Mouse (Mus musculus) mouse trophoblast stem cell (cell line): Measurements from ENCODE around the gene Traf1.

Experiments
- in situ Hi-C, 2 experiments: fragments of 300-500 bp; cut with MseI, MboI; formaldehyde crosslinking; loops; 2 replicates in 1 of 2; 3 replicates in 1 of 2; pipeline ENCODE4 v1.15.1; 2025

Traf1 gene

DNA sequence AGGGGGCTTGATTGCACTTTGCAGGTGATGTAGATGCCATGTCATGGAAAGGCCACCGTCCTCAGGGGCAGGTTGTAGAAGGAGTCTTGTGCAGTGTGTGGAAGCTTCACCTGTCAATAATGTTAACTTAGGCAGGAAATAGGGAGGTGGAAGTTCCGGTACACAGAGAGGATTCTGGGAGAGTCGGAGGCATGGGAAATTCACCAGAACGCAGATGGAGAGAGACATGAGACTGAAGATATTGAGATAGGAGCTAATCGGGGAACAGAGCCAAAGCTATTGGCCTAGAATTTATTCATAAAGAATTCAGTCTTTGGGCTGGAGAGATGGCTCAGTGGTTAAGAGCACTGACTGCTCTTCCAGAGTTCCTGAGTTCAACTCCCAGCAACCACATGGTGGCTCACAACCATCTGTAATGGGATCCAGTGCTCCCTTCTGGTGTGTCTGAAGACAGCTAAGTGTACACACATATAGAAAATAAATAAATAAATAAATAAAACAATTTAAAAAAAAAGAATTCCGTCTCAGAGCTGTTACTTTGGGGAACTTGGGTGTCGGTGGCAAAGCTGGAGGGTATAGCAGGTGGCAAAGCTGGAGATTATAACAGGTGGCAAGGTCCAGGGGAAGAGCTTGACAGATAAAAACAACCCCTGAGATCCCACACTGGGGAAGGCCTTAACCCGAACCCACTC, 4.8 kb upstream of the Traf1 start:
- in situ Hi-C loops = no loop called here

DNA sequence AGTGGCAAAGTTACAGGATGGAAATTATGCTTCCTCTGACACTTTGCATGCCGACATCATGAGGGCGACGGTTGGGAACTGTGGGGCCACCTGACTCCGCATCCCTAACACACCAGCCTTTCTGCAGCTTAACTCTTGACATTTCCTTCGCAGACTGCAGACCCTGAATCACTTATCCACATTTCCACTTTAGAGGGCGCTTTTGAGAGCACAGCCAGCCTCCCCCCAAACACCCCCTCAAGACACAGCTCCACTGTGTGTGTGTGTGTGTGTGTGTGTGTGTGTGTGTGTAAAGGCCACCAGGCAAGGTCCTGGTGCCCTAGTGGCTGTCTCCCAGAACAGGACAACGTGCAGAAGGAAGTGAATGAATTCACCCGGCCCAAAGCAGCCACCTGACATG, 4.2 kb upstream of the Traf1 start:
- in situ Hi-C loops = no loop called here

- in situ Hi-C loops = no loop called here
Measured at GRCm38 (mm10) chr2:34965293-34965692, 3.7 kb upstream of the Traf1 start.

GRCm38 (mm10) chr2:34964651-34965050, 3.1 kb upstream of the Traf1 start:
- in situ Hi-C loops = no loop called here

DNA sequence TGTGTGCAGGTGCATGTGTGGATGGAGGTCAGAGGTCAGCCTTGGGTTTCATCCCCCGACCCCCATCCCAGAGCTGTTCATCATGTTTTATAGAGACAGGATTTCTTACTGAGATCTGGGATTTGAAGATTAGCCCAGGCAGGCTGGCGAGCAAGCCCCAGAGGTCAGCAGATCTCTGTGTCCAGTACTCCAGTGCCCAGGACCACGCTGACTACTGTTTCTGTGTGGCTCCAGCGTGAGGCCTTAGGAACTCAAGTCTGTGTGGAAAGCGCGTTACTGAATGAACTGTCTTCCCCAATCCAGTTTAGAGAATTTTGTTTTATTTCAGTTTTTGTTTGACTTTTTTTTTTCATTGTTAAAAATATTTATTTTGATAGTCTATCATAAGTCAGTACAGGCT, 2.7 kb upstream of the Traf1 start:
- in situ Hi-C loops = no loop called here

DNA sequence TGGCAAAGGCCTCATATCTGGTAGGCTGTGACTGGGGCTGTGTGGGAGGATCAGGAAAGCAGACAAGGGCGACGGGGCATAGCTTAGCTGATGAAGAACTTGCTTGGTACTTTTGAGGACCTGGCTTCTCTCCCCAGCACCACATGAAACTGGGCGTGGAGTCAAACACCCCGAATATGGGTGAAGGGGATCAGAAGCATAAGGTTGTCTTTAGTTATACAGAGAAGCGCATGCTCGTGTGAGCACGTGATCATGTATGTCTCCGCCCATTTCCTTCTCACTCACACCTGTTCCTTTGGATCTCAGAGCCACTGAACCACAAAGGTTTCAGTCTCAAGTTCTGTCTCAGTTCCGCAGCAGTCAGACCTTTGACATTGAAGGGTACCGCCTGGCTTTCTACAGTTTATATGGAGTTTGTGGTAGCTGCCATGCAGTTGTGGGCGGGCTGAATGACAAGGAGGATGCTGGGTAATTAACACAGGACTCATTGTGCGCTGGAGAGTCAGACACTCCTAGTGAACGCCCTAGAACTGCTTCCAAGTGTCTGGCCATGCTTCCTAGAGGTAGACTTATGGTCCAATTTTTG, 1.9 kb upstream of the Traf1 start:
- in situ Hi-C loops = no loop called here

DNA sequence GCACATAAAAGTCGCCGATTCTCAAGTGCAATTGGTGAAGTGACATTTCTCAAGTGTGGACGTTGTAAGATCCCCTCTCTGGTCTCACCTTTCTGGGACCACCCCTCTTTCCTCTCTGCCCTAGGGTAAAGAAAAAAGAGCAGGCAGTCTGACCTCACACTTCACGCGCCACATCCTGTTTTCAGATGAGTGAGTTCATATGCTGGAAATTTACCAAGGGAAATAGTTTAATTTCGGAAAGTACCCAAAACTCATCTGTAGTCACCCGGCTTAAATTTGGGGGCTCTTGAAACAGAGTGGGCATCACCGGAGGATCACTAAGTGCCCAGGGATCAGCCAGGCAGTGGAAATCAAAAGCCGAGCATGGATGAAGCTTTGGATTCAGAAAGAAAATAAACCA, 1.3 kb upstream of the Traf1 start:
- in situ Hi-C loops = no loop called here

DNA sequence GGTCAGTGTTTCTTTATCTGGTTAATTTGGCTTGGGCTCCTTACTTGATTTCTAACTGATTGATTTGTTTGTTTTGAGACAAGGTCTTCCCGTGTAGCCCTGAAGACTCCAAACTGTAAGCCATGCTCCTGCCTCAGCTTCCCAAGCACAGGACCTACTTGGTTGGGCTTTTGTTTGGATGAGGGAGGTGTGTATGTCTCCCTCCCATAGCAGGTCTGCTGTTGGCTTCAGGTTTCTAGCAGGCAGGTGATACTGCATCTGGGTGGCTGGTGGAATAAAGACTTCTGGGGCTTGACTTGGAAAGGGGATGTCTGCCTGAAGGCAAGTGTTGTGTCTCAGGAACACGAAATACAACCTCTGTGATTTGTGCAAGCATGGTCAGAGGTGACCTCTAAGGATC, 639 bp upstream of the Traf1 start:
- in situ Hi-C loops = no loop called here

DNA sequence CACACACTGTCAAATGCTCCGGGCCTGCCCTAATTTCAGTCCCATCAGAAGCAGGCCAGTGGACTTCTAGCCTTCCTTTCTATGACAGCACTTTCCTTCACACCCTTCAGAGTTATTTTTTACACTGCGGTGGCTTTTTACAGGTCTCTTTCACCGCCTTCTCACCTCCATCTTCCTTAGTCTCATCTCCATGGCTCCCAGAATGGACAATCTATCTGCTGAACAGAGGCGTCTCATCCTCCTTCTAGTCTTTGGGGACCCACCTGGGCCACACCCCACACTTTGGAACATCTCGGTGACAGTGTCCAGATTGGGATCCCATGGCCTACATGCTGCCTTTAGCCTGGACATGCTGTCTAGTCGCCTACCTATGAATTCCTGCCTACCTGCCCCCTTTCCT, 606 bp downstream of the Traf1 start:
- in situ Hi-C loops = no loop called here

- in situ Hi-C loops = no loop called here
Measured at GRCm38 (mm10) chr2:34960466-34960865, 1.1 kb downstream of the Traf1 start.

GRCm38 (mm10) chr2:34958582-34958981, 3.0 kb downstream of the Traf1 start:
- in situ Hi-C loops = no loop called here

GRCm38 (mm10) chr2:34958036-34958435, 3.5 kb downstream of the Traf1 start:
- in situ Hi-C loops = no loop called here

DNA sequence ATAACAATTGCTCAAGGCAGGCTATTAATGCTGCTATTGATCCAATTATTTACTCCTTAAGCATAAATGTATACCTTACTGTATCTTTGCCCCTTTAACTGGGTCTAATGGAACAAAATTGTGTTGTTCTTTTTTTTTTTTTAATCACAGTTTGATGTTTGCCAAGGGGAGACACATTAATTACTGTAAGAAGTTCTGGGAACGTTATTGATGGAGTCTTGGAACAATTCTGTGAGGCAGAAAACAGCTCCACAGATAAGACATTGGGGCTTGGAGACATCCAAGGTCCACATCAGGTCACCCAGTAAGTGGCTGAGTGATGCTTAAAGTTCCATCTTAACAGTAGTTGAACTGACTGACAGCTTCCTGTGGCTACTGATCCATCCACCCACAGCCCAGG, 4.2 kb downstream of the Traf1 start:
- in situ Hi-C loops = no loop called here

DNA sequence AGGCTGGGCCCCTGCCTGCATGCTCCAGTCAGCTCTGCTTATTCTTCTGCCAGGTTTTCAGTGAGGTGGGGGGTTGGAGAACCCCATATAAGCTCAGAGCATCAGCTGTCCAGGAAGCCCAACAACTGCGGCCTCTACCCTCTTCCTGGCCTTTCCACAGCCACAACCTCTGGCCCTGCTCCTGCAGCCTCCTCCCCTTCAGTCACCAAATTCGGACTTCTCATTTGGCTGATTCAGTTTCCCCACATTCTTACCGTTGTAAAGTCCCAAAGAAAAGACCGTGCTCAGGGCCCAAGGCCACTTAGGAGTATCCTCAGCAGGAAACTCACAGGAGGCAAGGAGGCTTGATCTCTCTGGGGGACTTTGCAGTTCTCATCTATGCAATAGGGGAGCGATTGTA, 4.6 kb downstream of the Traf1 start:
- in situ Hi-C loops = no loop called here

DNA sequence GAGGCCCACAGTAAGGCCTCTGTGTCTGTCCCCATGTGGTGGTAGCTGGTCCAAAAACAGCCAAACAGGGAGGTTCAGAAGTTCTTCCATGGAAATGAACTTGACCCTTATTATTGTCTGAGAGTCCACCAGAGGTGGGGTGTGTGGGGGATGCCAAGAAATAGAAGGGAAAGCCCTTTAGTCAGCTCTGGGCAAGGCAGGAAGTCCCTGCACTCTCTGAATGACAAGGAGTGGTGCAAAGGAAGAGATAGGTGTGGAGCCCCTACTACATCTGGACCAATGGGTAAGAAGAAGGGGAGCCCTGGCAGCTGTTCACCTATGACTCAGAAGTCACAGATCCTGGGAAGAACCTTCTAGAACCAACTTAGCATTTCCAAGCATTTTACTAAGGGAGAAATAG, 7.2 kb downstream of the Traf1 start:
- in situ Hi-C loops = no loop called here

GRCm38 (mm10) chr2:34953547-34954116, 7.9 kb downstream of the Traf1 start:
- in situ Hi-C loops = no loop called here

- in situ Hi-C loops = no loop called here
Measured at GRCm38 (mm10) chr2:34953018-34953417, 8.6 kb downstream of the Traf1 start.

GRCm38 (mm10) chr2:34951469-34951868, 10.1 kb downstream of the Traf1 start:
- in situ Hi-C loops = no loop called here

DNA sequence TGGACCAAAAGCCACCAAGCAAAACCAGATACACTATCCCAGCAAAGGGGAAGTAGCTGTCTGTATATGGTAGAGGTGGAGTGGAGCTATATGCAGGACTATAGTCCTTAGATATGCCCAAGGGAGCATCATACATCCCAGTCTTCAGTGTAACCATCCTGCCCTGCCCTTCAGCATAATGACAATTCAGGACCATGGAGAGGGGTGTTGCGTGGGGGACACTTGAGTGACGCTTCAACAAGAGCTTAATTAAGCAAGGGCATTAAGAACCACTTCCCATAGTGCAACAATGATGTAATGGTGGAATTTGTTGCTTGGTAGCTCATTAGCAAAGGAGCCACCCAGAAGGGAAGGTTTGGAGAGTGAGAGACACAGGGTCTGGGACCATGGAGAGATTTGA, 12.9 kb downstream of the Traf1 start:
- in situ Hi-C loops = no loop called here

GRCm38 (mm10) chr2:34946046-34946445, 15.5 kb downstream of the Traf1 start:
- in situ Hi-C loops = no loop called here

- in situ Hi-C loops = no loop called here
Measured at GRCm38 (mm10) chr2:34945580-34945979, 16.0 kb downstream of the Traf1 start.

- in situ Hi-C loops = no loop called here
Measured at GRCm38 (mm10) chr2:34944761-34945160, 16.8 kb downstream of the Traf1 start.

DNA sequence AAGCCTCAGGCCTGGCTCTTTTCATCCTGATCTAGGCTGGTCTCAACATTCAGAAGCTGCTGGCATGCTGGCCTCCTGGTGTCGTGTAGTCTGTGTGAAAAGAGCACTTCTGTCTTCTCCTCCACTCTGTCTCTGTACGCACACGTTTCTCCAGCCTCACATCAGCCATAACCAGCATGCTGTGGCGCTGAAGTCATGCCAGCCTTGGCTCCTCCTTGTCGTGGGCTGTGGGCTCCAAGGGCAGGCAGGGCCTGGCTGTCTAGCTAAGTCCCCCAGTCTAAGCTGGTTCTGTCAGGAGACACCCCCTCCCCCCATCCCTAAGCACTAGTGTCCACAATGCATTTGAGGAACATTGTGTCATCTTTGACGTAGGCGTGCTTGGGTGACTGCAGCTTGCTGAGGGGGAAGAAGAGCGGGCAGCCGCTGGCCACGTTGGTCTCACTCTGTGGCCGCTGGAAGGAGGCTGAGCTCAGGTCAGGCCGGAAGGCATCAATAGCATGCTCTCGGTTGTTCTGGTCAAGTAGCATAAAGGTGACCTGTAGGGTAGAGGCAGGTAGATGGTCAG, 17.9 kb downstream of the Traf1 start:
- in situ Hi-C loops = no loop called here
